Mouse (Mus musculus): ENCODE data around the gene Gm49333.

GRCm38 (mm10) chr16:20657661-20658060 lies 46.3 kb downstream of the Gm49333 start:
- TF ChIP-seq CTCF (IDR thresholded peaks at IDR 0.05; ENCODE audit: low read depth) (no peak), EP300 (IDR thresholded peaks at IDR 0.05; ENCODE audit: low read depth) (no peak)

Measured in liver, embryonic 14.5 days (tissue).